Mouse (Mus musculus): ENCODE measurements around the gene Tnf.

Tnf gene

GRCm38 (mm10) chr17:35175382-35175781, 26.4 kb downstream of the Tnf start:
- no peak for DNase-seq (ENCODE audit: inconsistent age in 2 of 2, low spot score in 1 of 2)

GRCm38 (mm10) chr17:35174201-35174977, 27.4 kb downstream of the Tnf start:
- no peak for DNase-seq (ENCODE audit: inconsistent age in 2 of 2, low spot score in 1 of 2)

GRCm38 (mm10) chr17:35173329-35173728, 28.5 kb downstream of the Tnf start:
- DNase-seq (ENCODE audit: inconsistent age in 2 of 2, low spot score in 1 of 2) = no peak

GRCm38 (mm10) chr17:35172445-35173234, 29.2 kb downstream of the Tnf start:
- DNase-seq (ENCODE audit: inconsistent age in 2 of 2, low spot score in 1 of 2) = no peak

GRCm38 (mm10) chr17:35168541-35169207, 33.1 kb downstream of the Tnf start:
- peak in 1 of 2 experiments; percentile 72 for DNase-seq (ENCODE audit: inconsistent age in 2 of 2, low spot score in 1 of 2)

- no peak for DNase-seq (ENCODE audit: inconsistent age in 2 of 2, low spot score in 1 of 2)
These were observed 34.0 kb downstream of the Tnf start for GRCm38 (mm10) chr17:35167794-35168193.

- DNase-seq (ENCODE audit: inconsistent age in 2 of 2, low spot score in 1 of 2) = peak; percentile 65 to 88
These were observed 35.3 kb downstream of the Tnf start for GRCm38 (mm10) chr17:35166352-35167035.

GRCm38 (mm10) chr17:35165451-35166155, 36.2 kb downstream of the Tnf start:
- DNase-seq (ENCODE audit: inconsistent age in 2 of 2, low spot score in 1 of 2) = no peak

GRCm38 (mm10) chr17:35164568-35165450, 37.0 kb downstream of the Tnf start, which contains the start of gene Prrc2a:
TSS of gene Prrc2a (minus strand) at chr17:35164897.
- peak; percentile 99 to 100 for DNase-seq (ENCODE audit: inconsistent age in 2 of 2, low spot score in 1 of 2)

- no peak for DNase-seq (ENCODE audit: inconsistent age in 2 of 2, low spot score in 1 of 2)
These were observed 37.6 kb downstream of the Tnf start for GRCm38 (mm10) chr17:35164218-35164567.

GRCm38 (mm10) chr17:35163326-35164081, 38.3 kb downstream of the Tnf start:
- DNase-seq (ENCODE audit: inconsistent age in 2 of 2, low spot score in 1 of 2) = peak in 1 of 2 experiments; percentile 80

GRCm38 (mm10) chr17:35162730-35163129, 39.1 kb downstream of the Tnf start:
- DNase-seq (ENCODE audit: inconsistent age in 2 of 2, low spot score in 1 of 2) = peak; percentile 63 to 83

- DNase-seq (ENCODE audit: inconsistent age in 2 of 2, low spot score in 1 of 2) = peak in 1 of 2 experiments; percentile 61
These were observed 39.7 kb downstream of the Tnf start for GRCm38 (mm10) chr17:35162121-35162520.

- no peak for DNase-seq (ENCODE audit: inconsistent age in 2 of 2, low spot score in 1 of 2)
These were observed 40.4 kb downstream of the Tnf start for GRCm38 (mm10) chr17:35161421-35161820.

GRCm38 (mm10) chr17:35159638-35160037, 42.2 kb downstream of the Tnf start:
- DNase-seq (ENCODE audit: inconsistent age in 2 of 2, low spot score in 1 of 2) = no peak

- DNase-seq (ENCODE audit: inconsistent age in 2 of 2, low spot score in 1 of 2) = no peak
These were observed 42.8 kb downstream of the Tnf start for GRCm38 (mm10) chr17:35158850-35159593.

- DNase-seq (ENCODE audit: inconsistent age in 2 of 2, low spot score in 1 of 2) = no peak
These were observed 44.1 kb downstream of the Tnf start for GRCm38 (mm10) chr17:35157661-35158175.

- no peak for DNase-seq (ENCODE audit: inconsistent age in 2 of 2, low spot score in 1 of 2)
These were observed 44.6 kb downstream of the Tnf start for GRCm38 (mm10) chr17:35157254-35157653.
